ENCODE assay signal across 19 mouse cellular contexts in the genomic region with DNA sequence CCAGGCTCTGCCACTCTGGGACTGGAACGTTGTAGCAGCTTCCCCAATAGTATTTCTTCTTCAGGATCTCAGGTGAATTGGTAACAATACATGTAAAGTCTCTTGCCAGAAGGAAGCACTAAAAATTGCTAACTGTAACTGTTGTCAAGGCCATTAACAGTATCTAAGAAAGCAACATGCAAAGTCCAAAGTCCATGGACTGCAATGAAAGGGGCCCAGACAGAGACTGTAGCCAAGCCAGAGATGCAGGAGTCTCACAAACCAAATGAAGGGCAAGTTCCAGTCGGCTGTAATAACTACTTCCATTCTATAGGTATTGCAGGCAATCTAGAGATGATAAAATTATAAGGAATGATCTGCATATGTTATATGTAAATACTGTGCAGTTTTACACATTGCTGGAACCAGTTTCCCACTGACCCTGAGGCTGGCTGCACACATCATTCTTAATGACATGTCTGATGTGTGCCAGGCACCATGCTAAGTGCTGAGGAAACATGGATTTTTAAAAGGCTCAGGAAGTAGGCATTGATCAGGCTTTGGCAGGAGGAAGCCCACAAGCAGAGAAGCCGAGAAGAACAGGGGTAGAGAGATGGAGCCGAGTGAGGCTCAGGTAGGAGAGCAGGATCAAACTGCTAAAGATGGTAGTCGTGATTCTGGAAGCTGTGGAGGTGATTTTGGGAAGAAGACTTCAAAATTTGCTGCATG. TPM values are rescaled to one million over a fixed set of nuclear protein-coding genes. Genes with fewer than 3 reads are reported as not detected.
DNase-seq lines count a peak whose midpoint lies in the region; ATAC-seq lines count a peak whose summit lies in the region.
"Had no signal": no experiment of that assay in that cellular context is flagged by ENCODE, and none has a peak within 500 bp of the region (broad histone marks: within the 10 kb centered on the region; RNA-seq: fewer than 3 reads in every experiment).

No protein-coding gene starts in this region.

- ATAC-seq in heart, embryonic 14.5 days (ENCODE audit: insufficient number of reproducible peaks, insufficient read depth, low FRiP score, low read depth), result no peak
- peak; percentile 77 for ATAC-seq in intestine, embryonic 15.5 days
- ATAC-seq in intestine, embryonic 16.5 days, result peak; percentile 80
- ATAC-seq in stomach, embryonic 16.5 days (ENCODE audit: insufficient read depth, low FRiP score), result peak; percentile 25; the same call in 1 of the 2 replicates
- ATAC-seq: forebrain, embryonic 15.5 days; hindbrain, postnatal 0 days had no signal

- peaks cover 39 to 55% of the 10 kb centered on the region in 2 experiments for H3K4me1 ChIP-seq in heart, embryonic 14.5 days (ENCODE audit: control insufficient read depth in 2 of 2, insufficient read depth in 2 of 2, low read length in 2 of 2)
- peaks cover 19% of the 10 kb centered on the region; the same call in 1 of the 2 replicates for H3K4me1 ChIP-seq in intestine, embryonic 15.5 days (replicated peaks)
- peaks cover 26% of the 10 kb centered on the region for H3K4me1 ChIP-seq in intestine, embryonic 16.5 days (ENCODE audit: control insufficient read depth, insufficient read depth, low read length)
- H3K4me1 ChIP-seq in stomach, embryonic 16.5 days (ENCODE audit: control insufficient read depth, insufficient read depth, low read length), result peaks cover 9% of the 10 kb centered on the region

- DNase-seq in heart, adult 18-20 months, result no peak
- DNase-seq in spleen, adult 18-20 months, result no peak
- DNase-seq in spleen, adult 12 weeks (ENCODE audit: low spot score), result no peak
- DNase-seq: adrenal gland, adult 2 months; adrenal gland, postnatal 36 days; cerebellum, adult 11 months; gastrocnemius, postnatal 36 days; heart, adult 2 months; heart, postnatal 14 days had no signal

- H3K27ac ChIP-seq in heart, embryonic 14.5 days (replicated peaks in 1 of 2; ENCODE audit: control insufficient read depth in 1 of 2, insufficient read depth in 1 of 2, low read depth in 2 of 2, low read length in 2 of 2), result no peak overlapping the region; a peak in 1 of 4 replicates
- H3K27ac ChIP-seq in intestine, embryonic 15.5 days, result peak overlapping the region; percentile 72; the same call in 1 of the 2 replicates
- H3K27ac ChIP-seq in intestine, embryonic 16.5 days (ENCODE audit: low read length), result peak overlapping the region; percentile 89
- H3K27ac ChIP-seq in stomach, embryonic 16.5 days (ENCODE audit: low read length), result no peak overlapping the region
- H3K27ac ChIP-seq: embryonic facial prominence, embryonic 12.5 days; forebrain, embryonic 15.5 days; heart, adult 2 months; hindbrain, embryonic 13.5 days; hindbrain, postnatal 0 days had no signal

- H3K4me3 ChIP-seq in heart, embryonic 14.5 days (ENCODE audit: control insufficient read depth in 1 of 2, insufficient read depth in 1 of 2, low read depth in 1 of 2, low read length in 2 of 2), result no peak overlapping the region
- H3K4me3 ChIP-seq in intestine, embryonic 15.5 days (replicated peaks), result no peak overlapping the region
- no peak overlapping the region for H3K4me3 ChIP-seq in intestine, embryonic 16.5 days (ENCODE audit: low read length)
- H3K4me3 ChIP-seq in stomach, embryonic 16.5 days (replicated peaks; ENCODE audit: low read length), result no peak overlapping the region
- H3K4me3 ChIP-seq: embryonic facial prominence, embryonic 12.5 days; forebrain, embryonic 15.5 days; heart, adult 2 months; heart, embryonic 15.5 days; hindbrain, embryonic 13.5 days had no signal

- H3K36me3 ChIP-seq in heart, embryonic 14.5 days (ENCODE audit: control insufficient read depth, insufficient read depth, low read length), result no peaks in the 10 kb centered on the region
- H3K36me3 ChIP-seq in intestine, embryonic 15.5 days, result no peaks in the 10 kb centered on the region
- no peaks in the 10 kb centered on the region for H3K36me3 ChIP-seq in intestine, embryonic 16.5 days (ENCODE audit: control insufficient read depth, insufficient read depth, low read length)
- H3K36me3 ChIP-seq in stomach, embryonic 16.5 days (ENCODE audit: control insufficient read depth, insufficient read depth, low read length), result no peaks in the 10 kb centered on the region
- H3K36me3 ChIP-seq: embryonic facial prominence, embryonic 12.5 days; forebrain, embryonic 15.5 days; heart, embryonic 15.5 days; hindbrain, embryonic 13.5 days had no signal

- H3K9ac ChIP-seq in heart, embryonic 14.5 days (ENCODE audit: low read length), result no peak overlapping the region
- H3K9ac ChIP-seq in intestine, embryonic 15.5 days, result no peak overlapping the region
- no peak overlapping the region for H3K9ac ChIP-seq in intestine, embryonic 16.5 days (ENCODE audit: low read depth, low read length)
- H3K9ac ChIP-seq in stomach, embryonic 16.5 days (ENCODE audit: low read length), result no peak overlapping the region
- H3K9ac ChIP-seq: embryonic facial prominence, embryonic 12.5 days; forebrain, embryonic 15.5 days; heart, embryonic 15.5 days; hindbrain, embryonic 13.5 days had no signal

- WGBS in heart, embryonic 14.5 days, result 49% methylated on average over 5 of the region's 5 CpGs
- WGBS in intestine, embryonic 15.5 days, result 53% methylated on average over 5 of the region's 5 CpGs
- 47% methylated on average over 5 of the region's 5 CpGs for WGBS in intestine, embryonic 16.5 days
- WGBS in stomach, embryonic 16.5 days, result 54% methylated on average over 5 of the region's 5 CpGs

- H3K9me3 ChIP-seq in heart, embryonic 14.5 days (ENCODE audit: control insufficient read depth, low read length), result no peaks in the 10 kb centered on the region
- H3K9me3 ChIP-seq in intestine, embryonic 15.5 days, result no peaks in the 10 kb centered on the region
- H3K9me3 ChIP-seq in intestine, embryonic 16.5 days (ENCODE audit: control insufficient read depth, low read length), result no peaks in the 10 kb centered on the region
- no peaks in the 10 kb centered on the region for H3K9me3 ChIP-seq in stomach, embryonic 16.5 days (replicated peaks; ENCODE audit: control insufficient read depth, low read length)
- H3K9me3 ChIP-seq: embryonic facial prominence, embryonic 12.5 days; forebrain, embryonic 15.5 days; heart, embryonic 15.5 days; hindbrain, embryonic 13.5 days had no signal

- H3K27me3 ChIP-seq in heart, embryonic 14.5 days (ENCODE audit: control insufficient read depth, insufficient read depth, low read length), result no peaks in the 10 kb centered on the region
- no peaks in the 10 kb centered on the region for H3K27me3 ChIP-seq in intestine, embryonic 15.5 days (replicated peaks)
- no peaks in the 10 kb centered on the region for H3K27me3 ChIP-seq in intestine, embryonic 16.5 days (replicated peaks; ENCODE audit: control insufficient read depth, insufficient read depth, low read length)
- no peaks in the 10 kb centered on the region for H3K27me3 ChIP-seq in stomach, embryonic 16.5 days (ENCODE audit: control insufficient read depth, insufficient read depth, low read length)
- H3K27me3 ChIP-seq: embryonic facial prominence, embryonic 12.5 days; forebrain, embryonic 15.5 days; heart, embryonic 15.5 days had no signal

- H3K4me2 ChIP-seq in heart, embryonic 14.5 days (ENCODE audit: low read length), result peak overlapping the region; percentile 13; the same call in 1 of the 2 replicates
- H3K4me2 ChIP-seq in intestine, embryonic 15.5 days (replicated peaks), result no peak overlapping the region
- H3K4me2 ChIP-seq in intestine, embryonic 16.5 days (ENCODE audit: low read depth, low read length), result no peak overlapping the region
- H3K4me2 ChIP-seq in stomach, embryonic 16.5 days (ENCODE audit: low read depth, low read length), result no peak overlapping the region
- H3K4me2 ChIP-seq: embryonic facial prominence, embryonic 12.5 days; forebrain, embryonic 15.5 days; heart, embryonic 15.5 days; hindbrain, embryonic 13.5 days had no signal

RNA-seq across cellular contexts. Expression of gene Spon1, which starts 59.9 kb away (rescaled TPM):
- 76.2 and 79.7 TPM in 2 replicates for polyA plus RNA-seq in heart, embryonic 14.5 days (2014; fragmentation: Nextera tagmentation; extraction: Ambion mirVana)
- total RNA-seq in heart, adult 18-20 months (2021), result 10 to 100 TPM; 10.1 to 10.2 TPM
- 11.9 and 12.9 TPM in 2 replicates for polyA plus RNA-seq in intestine, embryonic 15.5 days (2015; fragmentation: Nextera tagmentation; extraction: Ambion mirVana)
- polyA plus RNA-seq in intestine, embryonic 16.5 days (2015; fragmentation: Nextera tagmentation; extraction: Ambion mirVana), result 8.2 and 8.9 TPM in 2 replicates
- polyA plus RNA-seq in stomach, embryonic 16.5 days (2015; fragmentation: Nextera tagmentation; extraction: Ambion mirVana), result 17.8 and 18.1 TPM in 2 replicates
- total RNA-seq: hematopoietic stem cell, adult 5-6 weeks had no signal

Comparison
In these comparisons a context has a peak if more than half of its experiments do, and no peak if none do; other contexts are left out.
1. H3K27ac ChIP-seq: peak in intestine, embryonic 15.5 days (single experiment) and intestine, embryonic 16.5 days (single experiment); none in heart, embryonic 14.5 days (0 of 2) and stomach, embryonic 16.5 days (single experiment).